Comparison of ENCODE assay signal across 23 mouse cellular contexts in genomic region chr11:84134331-84134860, GRCm38 (mm10). TPM values are rescaled to one million over a fixed set of nuclear protein-coding genes. Genes with fewer than 3 reads are reported as not detected.
DNase-seq lines count a peak whose midpoint lies in the region; ATAC-seq and TF ChIP-seq lines count a peak whose summit lies in the region.
"Had no signal": no experiment of that assay in that cellular context is flagged by ENCODE, and none has a peak within 500 bp of the region (broad histone marks: within the 10 kb centered on the region; RNA-seq: fewer than 3 reads in every experiment).

No protein-coding gene starts in this region.

- 89% methylated on average over 2 of the region's 2 CpGs for WGBS in heart, adult 2 months
- 91% methylated on average over 2 of the region's 2 CpGs for WGBS in liver, postnatal 0 days (ENCODE audit: insufficient replicate concordance)

- H3K9ac ChIP-seq in heart, adult 2 months (ENCODE audit: low read depth, low read length): no peak overlapping the region
- no peak overlapping the region for H3K9ac ChIP-seq in liver, postnatal 0 days (replicated peaks)
- H3K9ac ChIP-seq: heart, embryonic 12.5 days; liver, embryonic 15.5 days; midbrain, embryonic 12.5 days had no signal

- peaks cover 2% of the 10 kb centered on the region; the same call in 1 of the 2 replicates for H3K4me1 ChIP-seq in heart, adult 2 months (ENCODE audit: control insufficient read depth, insufficient read depth, low read length)
- H3K4me1 ChIP-seq in liver, postnatal 0 days (ENCODE audit: insufficient read depth): peaks cover 5% of the 10 kb centered on the region

- H3K9me3 ChIP-seq in liver, postnatal 0 days (ENCODE audit: low read length): no peaks in the 10 kb centered on the region
- H3K9me3 ChIP-seq: heart, embryonic 12.5 days; liver, embryonic 15.5 days; midbrain, embryonic 12.5 days had no signal

- peak; percentile 43 for TF ChIP-seq CTCF in heart, adult 2 months (IDR thresholded peaks at IDR 0.05)
- TF ChIP-seq CTCF in liver, postnatal 0 days (IDR thresholded peaks at IDR 0.05; ENCODE audit: low read depth): peak; percentile 54
- peak; percentile 45 for TF ChIP-seq CTCF in Patski (IDR thresholded peaks at IDR 0.05)

- H3K36me3 ChIP-seq in heart, adult 2 months (ENCODE audit: control insufficient read depth, insufficient read depth, low read length): no peaks in the 10 kb centered on the region
- H3K36me3 ChIP-seq in liver, postnatal 0 days (replicated peaks; ENCODE audit: insufficient read depth, low read length): no peaks in the 10 kb centered on the region
- H3K36me3 ChIP-seq: heart, embryonic 12.5 days; liver, embryonic 15.5 days; midbrain, embryonic 12.5 days had no signal

- in situ Hi-C loops in Patski (cut with MboI; ENCODE audit: low pct_unique_long_range_greater_than_20kb): loop anchor here (10.0 kb wide), 1 partner anchor 350 kb away; no protein-coding TSS in a partner anchor

- no peak for ATAC-seq in liver, postnatal 0 days
- no peak for ATAC-seq in Patski
- no peak for ATAC-seq in frontal cortex, adult (ENCODE audit: low TSS enrichment)

- H3K4me3 ChIP-seq in heart, adult 2 months: no peak overlapping the region
- H3K4me3 ChIP-seq in liver, postnatal 0 days (ENCODE audit: low read depth, low read length): no peak overlapping the region
- H3K4me3 ChIP-seq: heart, embryonic 12.5 days; liver, embryonic 15.5 days; midbrain, embryonic 12.5 days; myocyte had no signal

- H3K79me2 ChIP-seq in heart, adult 2 months (replicated peaks; ENCODE audit: control insufficient read depth, insufficient read depth, low read length): no peaks in the 10 kb centered on the region

- TF ChIP-seq EP300 in heart, adult 2 months (IDR thresholded peaks at IDR 0.05; ENCODE audit: insufficient read depth, low read depth, low read length): no peak
- TF ChIP-seq EP300 in liver, postnatal 0 days (IDR thresholded peaks at IDR 0.05; ENCODE audit: low read depth): no peak

- no peaks in the 10 kb centered on the region for H3K27me3 ChIP-seq in heart, adult 2 months (ENCODE audit: control insufficient read depth, insufficient read depth, low read length)
- H3K27me3 ChIP-seq in liver, postnatal 0 days (ENCODE audit: insufficient read depth, low read length): no peaks in the 10 kb centered on the region
- H3K27me3 ChIP-seq in Patski: no peaks in the 10 kb centered on the region
- H3K27me3 ChIP-seq: midbrain, embryonic 12.5 days had no signal

- no peak overlapping the region for H3K4me2 ChIP-seq in liver, postnatal 0 days (ENCODE audit: low read depth, low read length)
- H3K4me2 ChIP-seq: heart, embryonic 12.5 days; liver, embryonic 15.5 days; midbrain, embryonic 12.5 days had no signal

- intact Hi-C loops in heart, adult 2 months (cut with DNase I): no loop called here
- intact Hi-C loops in heart, postnatal 36 days (cut with DNase I): no loop called here

- no peak for TF ChIP-seq POLR2A in heart, adult 2 months (IDR thresholded peaks at IDR 0.05; ENCODE audit: insufficient read depth, low read depth, low read length)

- no peak for DNase-seq in heart, adult 2 months
- DNase-seq in heart, postnatal 36 days: no peak
- no peak for DNase-seq in liver, postnatal 0 days
- no peak for DNase-seq in liver
- DNase-seq in A20 (ENCODE audit: low read depth, low spot score): peak; percentile 40
- DNase-seq in Patski (ENCODE audit: low read depth, low spot score): no peak
- DNase-seq in embryo, embryonic 11 days: no peak
- DNase-seq: adrenal gland, adult 8-10 months; cerebellum, postnatal 10 days; kidney, adult 9 months; layer of hippocampus, postnatal 36 days; right cerebral cortex, postnatal 4 days; thymus, adult 2 months had no signal

- no peak overlapping the region for H3K27ac ChIP-seq in heart, adult 2 months
- no peak overlapping the region for H3K27ac ChIP-seq in liver, postnatal 0 days (ENCODE audit: low read depth)
- H3K27ac ChIP-seq: liver, embryonic 15.5 days; midbrain, embryonic 12.5 days had no signal

- CTCF ChIA-PET in Patski (lab: Charles Lee): interaction anchor here (1.5 to 1.6 kb wide), 2 partner anchors 13 to 14 kb away, joined by 5 to 6 read pairs; no protein-coding TSS in a partner anchor

- POLR2A ChIA-PET in Patski (lab: Charles Lee): no interaction called here

RNA-seq across cellular contexts. Expression of gene Acaca, which starts 4.9 kb away (rescaled TPM):
- total RNA-seq in heart, adult 2 months (2021): 10 to 100 TPM; 19.4 to 20.0 TPM
- polyA plus RNA-seq in heart, adult 2 months (2012; rRNA removed): 25.0 and 25.9 TPM in 2 replicates
- total RNA-seq in heart, postnatal 36 days (2021): 10 to 100 TPM; 13.6 to 26.1 TPM
- 2.0 TPM in 2 replicates for polyA plus RNA-seq in liver, postnatal 0 days (2015; fragmentation: Nextera tagmentation; extraction: Ambion mirVana)
- polyA plus RNA-seq in Patski (2021): 29.4 TPM

RNA-seq across cellular contexts. Expression of gene Tada2a, which starts 5.0 kb away (rescaled TPM):
- total RNA-seq in heart, adult 2 months (2021): 1 to 10 TPM; 6.2 to 6.4 TPM
- 4.6 and 8.4 TPM in 2 replicates for polyA plus RNA-seq in heart, adult 2 months (2012; rRNA removed)
- 1 to 10 TPM; 5.9 to 8.2 TPM for total RNA-seq in heart, postnatal 36 days (2021)
- polyA plus RNA-seq in liver, postnatal 0 days (2015; fragmentation: Nextera tagmentation; extraction: Ambion mirVana): 5.7 and 6.1 TPM in 2 replicates
- polyA plus RNA-seq in Patski (2021): 22.9 TPM

RNA-seq across cellular contexts. Expression of gene Gm11437, which starts 32.9 kb away (rescaled TPM):
- total RNA-seq in heart, adult 2 months (2021): not detected
- not detected in 2 replicates for polyA plus RNA-seq in heart, adult 2 months (2012; rRNA removed)
- total RNA-seq in heart, postnatal 36 days (2021): not detected
- polyA plus RNA-seq in liver, postnatal 0 days (2015; fragmentation: Nextera tagmentation; extraction: Ambion mirVana): 0.14 TPM in 1 of 2 replicates, not detected in the other
- not detected for polyA plus RNA-seq in Patski (2021)
- total RNA-seq: heart, postnatal 25 days; layer of hippocampus, postnatal 36 days; left cerebral cortex, postnatal 36 days; neutrophil, adult 5-6 weeks had no signal
- polyA plus RNA-seq: forebrain, embryonic 11.5 days; heart, embryonic 12.5 days; liver, embryonic 15.5 days; midbrain, embryonic 12.5 days; myocyte; stomach, embryonic 14.5 days; thymus, adult 2 months had no signal
